Mouse (Mus musculus) MEL (cell line): ENCODE data around the gene Fosl2. TPM values are rescaled to one million over a fixed set of nuclear protein-coding genes. Genes with fewer than 3 reads are reported as not detected.

ENCODE experiments used
- DNase-seq: peaks from one replicate; pipeline ENCODE4 v3.0.0; 2011; ENCODE audit warnings: low read depth, low spot score
- H3K27ac ChIP-seq: 2 replicates; pipeline ENCODE4 v1.5.1; 2012; ENCODE audit warnings: low read depth, mild to moderate bottlenecking, control low read depth, low read length, moderate library complexity; ENCODE audit not compliant: control insufficient read depth
- H3K27me3 ChIP-seq, 2 experiments: fragments of 150-350 bp in 1 of 2; sonication (generic) in 1 of 2; 2 replicates each; pipeline ENCODE4 v1.6.1; 2012; ENCODE audit warnings: low read length in 2 of 2, mild to moderate bottlenecking in 2 of 2, improper control_type of control experiment in 1 of 2, moderate library complexity in 1 of 2; ENCODE audit not compliant: insufficient read depth in 2 of 2, control insufficient read depth in 1 of 2
- H3K36me3 ChIP-seq, 2 experiments: 2 replicates each; pipeline ENCODE4 v1.6.1; 2012 to 2014; ENCODE audit warnings: low read length in 2 of 2, improper control_type of control experiment in 1 of 2, inconsistent platforms in 1 of 2, mild to moderate bottlenecking in 1 of 2; ENCODE audit not compliant: insufficient read depth in 2 of 2, control insufficient read depth in 1 of 2
- H3K4me1 ChIP-seq, 2 experiments: fragments of 150-350 bp in 1 of 2; sonication (generic) in 1 of 2; 2 replicates each; pipeline ENCODE4 v1.6.1; 2012; ENCODE audit warnings: low read length in 2 of 2, improper control_type of control experiment in 1 of 2, mild to moderate bottlenecking in 1 of 2; ENCODE audit not compliant: insufficient read depth in 2 of 2, control insufficient read depth in 1 of 2
- H3K4me3 ChIP-seq, 2 experiments: fragments of 150-350 bp in 1 of 2; sonication (generic) in 1 of 2; 2 replicates each; pipeline ENCODE4 v1.5.1; 2012; ENCODE audit warnings: low read depth in 2 of 2, low read length in 2 of 2, mild to moderate bottlenecking in 2 of 2, moderate library complexity in 2 of 2, control low read depth in 1 of 2, improper control_type of control experiment in 1 of 2; ENCODE audit not compliant: control insufficient read depth in 1 of 2, insufficient read depth in 1 of 2
- H3K79me2 ChIP-seq: 2 replicates; pipeline ENCODE4 v1.6.1; 2012; ENCODE audit warnings: mild to moderate bottlenecking, low read length, moderate library complexity; ENCODE audit not compliant: control insufficient read depth, poor library complexity, insufficient read depth
- H3K9ac ChIP-seq: 2 replicates; pipeline ENCODE4 v1.6.1; 2012; ENCODE audit warnings: low read depth, mild to moderate bottlenecking, control low read depth, low read length, moderate library complexity; ENCODE audit not compliant: control insufficient read depth, poor library complexity, severe bottlenecking
- H3K9me3 ChIP-seq: fragments of 150-350 bp; sonication (generic); replicated peaks from 2 replicates; pipeline ENCODE4 v1.6.1; 2012; ENCODE audit warnings: mild to moderate bottlenecking, low read length, improper control_type of control experiment, moderate library complexity; ENCODE audit not compliant: insufficient read depth
- BHLHE40 ChIP-seq: IDR thresholded peaks from 2 replicates; pipeline ENCODE4 v1.6.1; 2012; ENCODE audit warnings: low read depth, mild to moderate bottlenecking, inconsistent platforms, low read length, improper control_type of control experiment, borderline replicate concordance
- E2F4 ChIP-seq: IDR thresholded peaks from 2 replicates; pipeline ENCODE4 v1.6.1; 2011; ENCODE audit warnings: low read depth, low read length, improper control_type of control experiment, borderline replicate concordance
- ELF1 ChIP-seq: IDR thresholded peaks from 2 replicates; pipeline ENCODE4 v1.6.1; 2014; ENCODE audit warnings: low read depth, mild to moderate bottlenecking, inconsistent platforms, low read length, improper control_type of control experiment, moderate library complexity
- ETS1 ChIP-seq: IDR thresholded peaks from 2 replicates; pipeline ENCODE4 v1.6.1; 2012; ENCODE audit warnings: low read depth, mild to moderate bottlenecking, inconsistent platforms, low read length, improper control_type of control experiment, moderate library complexity
- GABPA ChIP-seq: IDR thresholded peaks from 2 replicates; pipeline ENCODE4 v1.6.1; 2012; ENCODE audit warnings: low read depth, mild to moderate bottlenecking, inconsistent platforms, low read length, improper control_type of control experiment, moderate library complexity
- HCFC1 ChIP-seq: IDR thresholded peaks from 2 replicates; pipeline ENCODE4 v1.6.1; 2012; ENCODE audit warnings: low read depth, mild to moderate bottlenecking, inconsistent platforms, low read length, improper control_type of control experiment, moderate library complexity
- KAT2A ChIP-seq: conservative IDR thresholded peaks from 2 replicates; pipeline ENCODE4 v1.6.1; 2012; ENCODE audit warnings: low read depth, low read length, improper control_type of control experiment, inconsistent platforms
- MAFK ChIP-seq: IDR thresholded peaks from 2 replicates; pipeline ENCODE4 v1.6.1; 2011; ENCODE audit warnings: low read depth, mild to moderate bottlenecking, low read length, improper control_type of control experiment, borderline replicate concordance
- MAZ ChIP-seq: IDR thresholded peaks from 2 replicates; pipeline ENCODE4 v1.6.1; 2012; ENCODE audit warnings: low read depth, mild to moderate bottlenecking, inconsistent platforms, low read length, improper control_type of control experiment
- MEF2A ChIP-seq: IDR thresholded peaks from 2 replicates; pipeline ENCODE4 v1.6.1; 2014; ENCODE audit warnings: low read depth, mild to moderate bottlenecking, inconsistent platforms, low read length, improper control_type of control experiment; ENCODE audit not compliant: poor library complexity, insufficient replicate concordance, severe bottlenecking; ENCODE audit errors: extremely low read depth
- MYB ChIP-seq: IDR thresholded peaks from 2 replicates; pipeline ENCODE4 v1.6.1; 2011; ENCODE audit warnings: mild to moderate bottlenecking, low read depth, low read length, improper control_type of control experiment
- MYC ChIP-seq: IDR thresholded peaks from 2 replicates; pipeline ENCODE4 v1.6.1; 2011; ENCODE audit warnings: low read depth, mild to moderate bottlenecking, low read length, improper control_type of control experiment, moderate library complexity
- NELFE ChIP-seq: IDR thresholded peaks from 2 replicates; pipeline ENCODE4 v1.6.1; 2011; ENCODE audit warnings: low read depth, low read length, improper control_type of control experiment
- NRF1 ChIP-seq: IDR thresholded peaks from 2 replicates; pipeline ENCODE4 v1.6.1; 2014; ENCODE audit warnings: low read depth, mild to moderate bottlenecking, inconsistent platforms, low read length, improper control_type of control experiment, moderate library complexity; ENCODE audit not compliant: poor library complexity, insufficient read depth, severe bottlenecking
- POLR2A ChIP-seq, 2 experiments: IDR thresholded peaks; 2 replicates each; pipeline ENCODE4 v1.6.1; 2011 to 2012; ENCODE audit warnings: low read length in 2 of 2, mild to moderate bottlenecking in 2 of 2, control low read depth in 1 of 2, improper control_type of control experiment in 1 of 2, low read depth in 1 of 2, moderate library complexity in 1 of 2; ENCODE audit not compliant: control insufficient read depth in 1 of 2, insufficient read depth in 1 of 2, poor library complexity in 1 of 2
- POLR2AphosphoS5 ChIP-seq: IDR thresholded peaks from 2 replicates; pipeline ENCODE4 v1.6.1; 2012; ENCODE audit warnings: low read depth, borderline replicate concordance, mild to moderate bottlenecking, inconsistent platforms, low read length, moderate library complexity, mixed read lengths
- RAD21 ChIP-seq: IDR thresholded peaks from 2 replicates; pipeline ENCODE4 v1.6.1; 2011; ENCODE audit warnings: mild to moderate bottlenecking, low read depth, low read length, improper control_type of control experiment
- RCOR1 ChIP-seq: IDR thresholded peaks from 2 replicates; pipeline ENCODE4 v1.6.1; 2012; ENCODE audit warnings: low read depth, mild to moderate bottlenecking, inconsistent platforms, low read length, improper control_type of control experiment
- SMC3 ChIP-seq: IDR thresholded peaks from 2 replicates; pipeline ENCODE4 v1.6.1; 2011; ENCODE audit warnings: low read depth, low read length, improper control_type of control experiment
- TAL1 ChIP-seq: IDR thresholded peaks from 2 replicates; pipeline ENCODE4 v1.6.1; 2012; ENCODE audit warnings: mild to moderate bottlenecking, inconsistent platforms, low read length, moderate library complexity, mixed read lengths
- UBTF ChIP-seq: IDR thresholded peaks from 2 replicates; pipeline ENCODE4 v1.6.1; 2012; ENCODE audit warnings: low read depth, mild to moderate bottlenecking, inconsistent platforms, low read length, improper control_type of control experiment, moderate library complexity, borderline replicate concordance; ENCODE audit not compliant: insufficient read depth
- ZC3H11A ChIP-seq: IDR thresholded peaks from 2 replicates; pipeline ENCODE4 v1.6.1; 2012; ENCODE audit warnings: low read depth, mild to moderate bottlenecking, inconsistent platforms, low read length, improper control_type of control experiment
- ZKSCAN1 ChIP-seq: IDR thresholded peaks from 2 replicates; pipeline ENCODE4 v1.6.1; 2012; ENCODE audit warnings: low read depth, mild to moderate bottlenecking, inconsistent platforms, low read length, improper control_type of control experiment, moderate library complexity
- ZMIZ1 ChIP-seq: IDR thresholded peaks from 2 replicates; pipeline ENCODE4 v1.6.1; 2012; ENCODE audit warnings: low read depth, mild to moderate bottlenecking, inconsistent platforms, low read length, improper control_type of control experiment, moderate library complexity
- ZNF384 ChIP-seq: IDR thresholded peaks from 2 replicates; pipeline ENCODE4 v1.6.1; 2012; ENCODE audit warnings: low read depth, mild to moderate bottlenecking, inconsistent platforms, low read length, improper control_type of control experiment
- polyA plus RNA-seq, 2 experiments: library from polyadenylated mRNA; stranded (reverse) in 1 of 2; unstranded in 1 of 2; fragments of >175 nt in 1 of 2; fragments of >200 nt in 1 of 2; gene quantifications; 2 replicates each; pipeline versions ENCODE4 v1.2.1 to v1.2.4; 2012; ENCODE audit warnings: low replicate concordance in 2 of 2, low read depth in 1 of 2; ENCODE audit not compliant: insufficient read length in 2 of 2, insufficient read depth in 1 of 2, missing spikeins in 1 of 2
- total RNA-seq: library from RNA; depleted of rRNA; stranded (reverse); fragments of 300-350 nt; gene quantifications from 2 replicates; pipeline ENCODE4 v1.2.3, GENCODE M21; 2012

Gene Fosl2
- total and polyA plus RNA-seq, 3 experiments = 3.3 to 22.1 (median 12.0) TPM

GRCm38 (mm10) chr5:32192016-32192845 is 56.6 kb downstream of the Fosl2 start:
- no peaks in the 10 kb centered on the region for H3K79me2 ChIP-seq
- H3K27me3 ChIP-seq = 0 out of 4 replicates have a peak, but pooled peaks cover 0 to 3% of the 10 kb centered on the region in 2 experiments
- TF ChIP-seq KAT2A = no peak
- no peak for TF ChIP-seq ZC3H11A
- no peak for TF ChIP-seq ZMIZ1
- TF ChIP-seq POLR2AphosphoS5 = no peak
- no peak for TF ChIP-seq MAFK
- TF ChIP-seq ETS1 = no peak
- no peak for TF ChIP-seq MAZ
- no peak for TF ChIP-seq TAL1
- no peak for TF ChIP-seq NELFE
- TF ChIP-seq SMC3 = no peak
- TF ChIP-seq MYC = no peak
- TF ChIP-seq NRF1 = no peak
- no peak for TF ChIP-seq HCFC1
- TF ChIP-seq GABPA = no peak
- TF ChIP-seq MEF2A = no peak
- no peak for TF ChIP-seq E2F4
- no peak for TF ChIP-seq MYB
- TF ChIP-seq BHLHE40 = no peak
- H3K4me3 ChIP-seq = no peak overlapping the region
- peaks cover 0 to 17% of the 10 kb centered on the region in 2 experiments; a peak in 2 of 4 replicates for H3K4me1 ChIP-seq
- peaks cover 0 to 3% of the 10 kb centered on the region in 2 experiments; a peak in 1 of 4 replicates for H3K36me3 ChIP-seq
- no peak overlapping the region for H3K27ac ChIP-seq
- no peak overlapping the region for H3K9ac ChIP-seq
- no peaks in the 10 kb centered on the region for H3K9me3 ChIP-seq
- DNase-seq = peak; percentile 62

GRCm38 (mm10) chr5:32194236-32194635 is 58.6 kb downstream of the Fosl2 start:
- H3K9me3 ChIP-seq = no peaks in the 10 kb centered on the region
- no peak overlapping the region for H3K27ac ChIP-seq
- peak; percentile 44 for DNase-seq
- TF ChIP-seq GABPA (no peak), ZKSCAN1 (peak; percentile 84), MEF2A (no peak), RCOR1 (no peak), ZNF384 (peak; percentile 93), ETS1 (no peak), ELF1 (peak; percentile 29; the same call in 1 of the 2 replicates), BHLHE40 (no peak), MYB (no peak), RAD21 (no peak), POLR2A (IDR thresholded peaks at IDR 0.05; ENCODE audit: control insufficient read depth in 1 of 2, insufficient read depth in 1 of 2, low read depth in 1 of 2, low read length in 2 of 2, poor library complexity in 1 of 2) (no peak), UBTF (no peak)
- H3K36me3 ChIP-seq = peaks cover 0 to 6% of the 10 kb centered on the region in 2 experiments; a peak in 1 of 4 replicates
- peaks cover 0 to 21% of the 10 kb centered on the region in 2 experiments; a peak in 2 of 4 replicates for H3K4me1 ChIP-seq
- no peak overlapping the region for H3K4me3 ChIP-seq
- H3K9ac ChIP-seq = no peak overlapping the region
- no peaks in the 10 kb centered on the region for H3K27me3 ChIP-seq
- H3K79me2 ChIP-seq = no peaks in the 10 kb centered on the region
